Mouse (Mus musculus) neural tube, embryonic 15.5 days (tissue): Measurements from ENCODE around the gene Slfn5. TPM values are rescaled to one million over a fixed set of nuclear protein-coding genes. Genes with fewer than 3 reads are reported as not detected.
A peak's percentile ranks its signal among the peaks of the same experiment; 100 is the strongest.
"Not testable (repeated sequence)": the region's sequence is repeated elsewhere in the genome, so short reads cannot be mapped to it uniquely, and the experiment has no call there.

Experiments
- ATAC-seq: fragments of 200-750 bp; cut with Nextera tagmentation; 2 replicates; pipeline ENCODE4 v1.8.0; 2017; ENCODE audit warnings: mild to moderate bottlenecking, moderate TSS enrichment, moderate library complexity; ENCODE audit not compliant: low FRiP score
- H3K27ac ChIP-seq: fragments of 300-500 bp; sonication (generic); replicated peaks from 2 replicates; pipeline ENCODE4 v1.5.1; 2015; ENCODE audit warnings: mild to moderate bottlenecking, inconsistent platforms
- H3K27me3 ChIP-seq: fragments of 300-500 bp; sonication (generic); replicated peaks from 2 replicates; pipeline ENCODE4 v1.6.1; 2015; ENCODE audit warnings: inconsistent platforms
- H3K36me3 ChIP-seq: fragments of 300-500 bp; sonication (generic); 2 replicates; pipeline ENCODE4 v1.6.1; 2015; ENCODE audit warnings: inconsistent platforms
- H3K4me1 ChIP-seq: fragments of 300-500 bp; sonication (generic); 2 replicates; pipeline ENCODE4 v1.6.1; 2015; ENCODE audit warnings: inconsistent platforms
- H3K4me2 ChIP-seq: fragments of 300-500 bp; sonication (generic); 2 replicates; pipeline ENCODE4 v1.6.1; 2015; ENCODE audit warnings: inconsistent platforms, mild to moderate bottlenecking, moderate library complexity
- H3K4me3 ChIP-seq: fragments of 300-500 bp; sonication (generic); replicated peaks from 2 replicates; pipeline ENCODE4 v1.5.1; 2015; ENCODE audit warnings: mild to moderate bottlenecking, inconsistent platforms
- H3K9ac ChIP-seq: fragments of 300-500 bp; sonication (generic); replicated peaks from 2 replicates; pipeline ENCODE4 v1.6.1; 2015; ENCODE audit warnings: mild to moderate bottlenecking, inconsistent platforms
- H3K9me3 ChIP-seq: fragments of 300-500 bp; sonication (generic); replicated peaks from 2 replicates; pipeline ENCODE4 v1.6.1; 2016; ENCODE audit warnings: inconsistent platforms
- WGBS: fragments of 180-500 bp; shearing (Covaris S2); methylation state at CpG from one replicate; pipeline ENCODE4 v1.1.7; 2015; ENCODE audit warnings: mixed read lengths; 5-methylcytosine and 5-hydroxymethylcytosine counted together
- microRNA-seq: library from miRNA; unstranded; fragments of <30 nt; microRNA quantifications from one replicate; pipeline ENCODE4, GENCODE M21; 2017
- polyA plus RNA-seq: library from polyadenylated mRNA; unstranded; fragments of >200 nt; fragmentation: Nextera tagmentation; extraction: Ambion mirVana; gene quantifications from 2 replicates; pipeline ENCODE4 v1.2.1, GENCODE M21; 2015

The Slfn5 gene
- polyA plus RNA-seq, 1 experiment from 2014 or later, result 1.9 TPM

GRCm38 (mm10) chr11:82983193-82983592 is 32.0 kb downstream of the Slfn5 start:
- no peak overlapping the region for H3K9ac ChIP-seq
- no peak overlapping the region for H3K27ac ChIP-seq
- H3K4me1 ChIP-seq, result no peaks in the 10 kb centered on the region
- ATAC-seq, result no peak
- no peaks in the 10 kb centered on the region for H3K27me3 ChIP-seq
- no peaks in the 10 kb centered on the region for H3K9me3 ChIP-seq
- WGBS, result 87% methylated on average over 17 of the region's 17 CpGs
- no peaks in the 10 kb centered on the region for H3K36me3 ChIP-seq
- no peak overlapping the region for H3K4me2 ChIP-seq
- no peak overlapping the region for H3K4me3 ChIP-seq

DNA sequence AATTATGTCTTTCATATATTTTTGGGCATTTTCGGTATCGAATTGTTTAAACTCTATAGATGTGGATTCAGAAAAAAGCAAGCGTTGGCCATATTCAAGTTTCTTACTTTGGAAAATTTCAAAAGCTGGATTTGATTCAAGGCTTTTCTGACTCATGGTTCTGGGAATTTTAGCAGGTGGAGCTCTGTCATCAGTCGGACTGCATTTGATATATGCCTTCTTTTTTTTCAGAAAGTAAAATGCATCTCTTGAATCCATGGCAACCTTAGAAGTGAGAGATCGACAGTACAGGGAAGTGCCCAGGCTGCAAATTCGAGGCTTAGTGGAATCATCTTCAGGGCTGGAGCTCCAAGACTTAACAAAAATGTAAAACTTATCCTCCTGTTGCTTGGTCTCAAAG is 36.5 kb downstream of the Slfn5 start:
- no peak for ATAC-seq
- H3K9ac ChIP-seq, result no peak overlapping the region
- 88% methylated on average over 6 of the region's 6 CpGs for WGBS

GRCm38 (mm10) chr11:82989357-82989756 is 38.2 kb downstream of the Slfn5 start:
- Histone ChIP-seq H3K27ac (no peak overlapping the region), H3K27me3 (peaks cover 4% of the 10 kb centered on the region), H3K4me2 (peak overlapping the region; percentile 62), H3K9ac (no peak overlapping the region), H3K36me3 (no peaks in the 10 kb centered on the region), H3K4me3 (no peak overlapping the region), H3K4me1 (peaks cover 14% of the 10 kb centered on the region), H3K9me3 (no peaks in the 10 kb centered on the region)
- WGBS, result 39% methylated on average over 12 of the region's 12 CpGs
- no peak for ATAC-seq

More for the DNA sequence above, 36.5 kb downstream of the Slfn5 start:
- Histone ChIP-seq H3K4me3 (no peak overlapping the region), H3K27me3 (peaks cover 4% of the 10 kb centered on the region), H3K36me3 (no peaks in the 10 kb centered on the region), H3K4me1 (peaks cover 14% of the 10 kb centered on the region), H3K4me2 (no peak overlapping the region), H3K27ac (no peak overlapping the region), H3K9me3 (no peaks in the 10 kb centered on the region)

- H3K4me2 ChIP-seq, result peak overlapping the region; percentile 62
- 18% methylated on average over 19 of the region's 19 CpGs for WGBS
- not testable (repeated sequence) for ATAC-seq, H3K9ac ChIP-seq, H3K27ac ChIP-seq, H3K27me3 ChIP-seq, H3K36me3 ChIP-seq, H3K9me3 ChIP-seq
- H3K4me3 ChIP-seq, result peak overlapping the region; percentile 36
- H3K4me1 ChIP-seq, result peaks cover 14% of the 10 kb centered on the region
Measured at GRCm38 (mm10) chr11:82990612-82991385, 39.6 kb downstream of the Slfn5 start.

DNA sequence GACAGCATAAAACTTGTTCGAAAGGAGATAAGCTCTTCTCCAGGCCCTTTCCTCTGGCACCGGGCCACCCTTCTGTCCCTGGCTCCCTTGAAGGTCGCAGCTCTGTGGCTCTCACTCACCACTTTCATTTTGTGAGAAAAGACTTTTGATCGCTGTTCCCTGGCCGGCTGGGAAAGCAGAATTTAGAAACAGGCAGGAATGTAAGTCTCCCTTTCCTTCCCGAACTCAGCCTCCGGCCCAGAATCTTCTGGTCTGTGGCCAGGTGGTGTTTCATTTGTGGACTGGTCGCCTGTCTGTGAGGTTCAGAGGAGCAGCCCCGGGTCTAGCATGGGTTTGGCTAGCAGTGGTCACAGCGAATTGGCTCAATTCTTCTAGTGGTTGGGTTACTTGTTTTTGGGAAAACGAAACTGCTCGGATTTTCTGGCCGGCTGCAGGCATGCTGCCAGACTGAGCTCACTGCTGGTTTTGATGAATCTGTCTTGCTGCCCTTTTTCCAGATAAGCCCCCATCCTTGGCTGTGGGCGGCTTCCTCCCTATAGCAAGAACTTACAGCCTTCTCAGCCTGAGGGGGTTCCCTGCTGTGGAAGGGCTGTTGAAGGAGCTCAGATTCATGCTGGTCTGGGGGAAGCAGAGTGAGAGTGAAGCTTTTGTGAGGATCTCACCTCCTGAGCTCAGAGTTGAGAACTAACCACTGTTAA is 40.5 kb downstream of the Slfn5 start, which contains the start of gene Slfn9:
Gene Slfn9, minus strand, starts transcription at position 362 of the 698 bp plus-strand sequence.
- no peak within 1 kb of the TSS for H3K9ac ChIP-seq
- WGBS, result 9% methylated on average over 14 of the region's 14 CpGs

GRCm38 (mm10) chr11:83013356-83013755 is 62.2 kb downstream of the Slfn5 start:
- no peak overlapping the region for H3K27ac ChIP-seq
- no peak for ATAC-seq
- H3K9ac ChIP-seq, result no peak overlapping the region
- H3K36me3 ChIP-seq, result no peaks in the 10 kb centered on the region
- H3K9me3 ChIP-seq, result no peaks in the 10 kb centered on the region
- H3K4me1 ChIP-seq, result no peaks in the 10 kb centered on the region
- no peaks in the 10 kb centered on the region for H3K27me3 ChIP-seq
- H3K4me3 ChIP-seq, result no peak overlapping the region
- WGBS, result 93% methylated on average over 1 of the region's 1 CpGs
- no peak overlapping the region for H3K4me2 ChIP-seq

More for the DNA sequence above, 40.5 kb downstream of the Slfn5 start, which contains the start of gene Slfn9:
- Histone ChIP-seq H3K4me3 (peak within 1 kb of the TSS; percentile 36), H3K36me3 (no peaks in the 10 kb centered on the region), H3K4me2 (peak within 1 kb of the TSS; percentile 62), H3K27me3 (peaks cover 4% of the 10 kb centered on the region), H3K9me3 (no peaks in the 10 kb centered on the region), H3K27ac (no peak within 1 kb of the TSS), H3K4me1 (peaks cover 14% of the 10 kb centered on the region)
- no peak for ATAC-seq

Small RNAs within 50 kb of the gene (microRNA-seq; reads per million reads assigned to microRNA genes)
- gene Mir7679, result not detected

Other genes with a start within 250 kb of the Slfn5 start
- 0.24 and 0.27 TPM in 2 replicates for gene Cct6b, start 187.0 kb upstream of the Slfn5 start, polyA plus RNA-seq
- 29.6 and 33.3 TPM in 2 replicates for gene Zfp830, start 187.0 kb upstream of the Slfn5 start, polyA plus RNA-seq
- gene Lig3, start 170.2 kb upstream of the Slfn5 start, polyA plus RNA-seq, result 19.0 and 19.7 TPM in 2 replicates
- 3.8 and 6.9 TPM in 2 replicates for gene Rffl, start 80.1 kb upstream of the Slfn5 start, polyA plus RNA-seq
- gene Rad51d, start 60.7 kb upstream of the Slfn5 start, polyA plus RNA-seq, result 10.9 and 11.3 TPM in 2 replicates
- 0.67 and 0.93 TPM in 2 replicates for gene Fndc8, start 59.2 kb upstream of the Slfn5 start, polyA plus RNA-seq
- gene Nle1, start 42.9 kb upstream of the Slfn5 start, polyA plus RNA-seq, result 35.9 and 37.5 TPM in 2 replicates
- gene Unc45b, start 40.8 kb upstream of the Slfn5 start, polyA plus RNA-seq, result 2.1 and 2.6 TPM in 2 replicates
- 1.7 and 5.6 TPM in 2 replicates for gene Slfn9, start 40.5 kb downstream of the Slfn5 start, polyA plus RNA-seq
- gene Slfn8, start 69.5 kb downstream of the Slfn5 start, polyA plus RNA-seq, result 0.22 and 1.4 TPM in 2 replicates
- gene Slfn2, start 113.8 kb downstream of the Slfn5 start, polyA plus RNA-seq, result 2.0 and 7.0 TPM in 2 replicates
- gene Slfn1, start 165.5 kb downstream of the Slfn5 start, polyA plus RNA-seq, result 0.28 TPM in 1 of 2 replicates, not detected in the other
- not detected in 2 replicates for gene Slfn4, start 223.8 kb downstream of the Slfn5 start, polyA plus RNA-seq
- gene Slfn3, start 240.0 kb downstream of the Slfn5 start, polyA plus RNA-seq, result 0.17 and 1.1 TPM in 2 replicates